Mouse (Mus musculus) lung, postnatal 0 days (tissue): ENCODE measurements at regions not wholly inside any gene's neighbourhood (a gene's known extent, or its start where the extent isn't known, plus 50 kb on each side); places are given as distances from the start of the nearest gene placed in this dataset.

Experiments used
- CTCF ChIP-seq: IDR thresholded peaks from 2 replicates; pipeline ENCODE4 v1.5.1; 2016; ENCODE audit warnings: antibody characterized with exemption, mild to moderate bottlenecking
- EP300 ChIP-seq: IDR thresholded peaks from 2 replicates; pipeline ENCODE4 v1.6.1; 2016; ENCODE audit warnings: antibody characterized with exemption, mild to moderate bottlenecking, control low read depth

GRCm38 (mm10) chr14:64525302-64526078 is 421.4 kb downstream of the Prss52 start:
- TF ChIP-seq CTCF, result no peak
- peak; percentile 48; the same call in 1 of the 2 replicates for TF ChIP-seq EP300
